Mouse (Mus musculus): Measurements from ENCODE around the gene Epha6. TPM values are rescaled to one million over a fixed set of nuclear protein-coding genes. Genes with fewer than 3 reads are reported as not detected.
"Not testable (repeated sequence)": the region's sequence is repeated elsewhere in the genome, so short reads cannot be mapped to it uniquely, and the experiment has no call there.

The Epha6 gene
- total RNA-seq, 1 experiment from 2014 or later, result not detected

- no peak for ATAC-seq (replicated peaks; ENCODE audit: low read depth, poor library complexity, severe bottlenecking)
Measured at GRCm38 (mm10) chr16:60006857-60007568, 598.3 kb downstream of the Epha6 start.

GRCm38 (mm10) chr16:59969816-59970215 is 635.5 kb downstream of the Epha6 start:
- no peak for ATAC-seq (replicated peaks; ENCODE audit: low read depth, poor library complexity, severe bottlenecking)

GRCm38 (mm10) chr16:59955731-59956130 is 649.6 kb downstream of the Epha6 start:
- no peak for ATAC-seq (replicated peaks; ENCODE audit: low read depth, poor library complexity, severe bottlenecking)

- ATAC-seq (replicated peaks; ENCODE audit: low read depth, poor library complexity, severe bottlenecking), result no peak
Measured at GRCm38 (mm10) chr16:59923696-59924095, 681.6 kb downstream of the Epha6 start.

- no peak for ATAC-seq (replicated peaks; ENCODE audit: low read depth, poor library complexity, severe bottlenecking)
Measured at GRCm38 (mm10) chr16:59880073-59880472, 725.3 kb downstream of the Epha6 start.

GRCm38 (mm10) chr16:59871792-59872191 is 733.5 kb downstream of the Epha6 start:
- ATAC-seq (replicated peaks; ENCODE audit: low read depth, poor library complexity, severe bottlenecking), result no peak

GRCm38 (mm10) chr16:59854160-59854717 is 751.1 kb downstream of the Epha6 start:
- ATAC-seq (replicated peaks; ENCODE audit: low read depth, poor library complexity, severe bottlenecking), result no peak

GRCm38 (mm10) chr16:59852689-59853088 is 752.6 kb downstream of the Epha6 start:
- ATAC-seq (replicated peaks; ENCODE audit: low read depth, poor library complexity, severe bottlenecking), result no peak

- no peak for ATAC-seq (replicated peaks; ENCODE audit: low read depth, poor library complexity, severe bottlenecking)
Measured at GRCm38 (mm10) chr16:59846574-59846973, 758.8 kb downstream of the Epha6 start.

GRCm38 (mm10) chr16:59836778-59837177 is 768.6 kb downstream of the Epha6 start:
- no peak for ATAC-seq (replicated peaks; ENCODE audit: low read depth, poor library complexity, severe bottlenecking)

GRCm38 (mm10) chr16:59836304-59836703 is 769.0 kb downstream of the Epha6 start:
- ATAC-seq (replicated peaks; ENCODE audit: low read depth, poor library complexity, severe bottlenecking), result no peak

GRCm38 (mm10) chr16:59832468-59832867 is 772.9 kb downstream of the Epha6 start:
- ATAC-seq (replicated peaks; ENCODE audit: low read depth, poor library complexity, severe bottlenecking), result no peak

GRCm38 (mm10) chr16:59829655-59830054 is 775.7 kb downstream of the Epha6 start:
- no peak for ATAC-seq (replicated peaks; ENCODE audit: low read depth, poor library complexity, severe bottlenecking)

GRCm38 (mm10) chr16:59799790-59800189 is 805.5 kb downstream of the Epha6 start:
- not testable (repeated sequence) for ATAC-seq (replicated peaks; ENCODE audit: low read depth, poor library complexity, severe bottlenecking)

- no peak for ATAC-seq (replicated peaks; ENCODE audit: low read depth, poor library complexity, severe bottlenecking)
Measured at GRCm38 (mm10) chr16:59772297-59772696, 833.0 kb downstream of the Epha6 start.

- no peak for ATAC-seq (replicated peaks; ENCODE audit: low read depth, poor library complexity, severe bottlenecking)
Measured at GRCm38 (mm10) chr16:59770421-59770820, 834.9 kb downstream of the Epha6 start.

- ATAC-seq (replicated peaks; ENCODE audit: low read depth, poor library complexity, severe bottlenecking), result no peak
Measured at GRCm38 (mm10) chr16:59769936-59770335, 835.4 kb downstream of the Epha6 start.

GRCm38 (mm10) chr16:59760875-59761274 is 844.5 kb downstream of the Epha6 start:
- no peak for ATAC-seq (replicated peaks; ENCODE audit: low read depth, poor library complexity, severe bottlenecking)

GRCm38 (mm10) chr16:59750905-59751304 is 854.4 kb downstream of the Epha6 start:
- ATAC-seq (replicated peaks; ENCODE audit: low read depth, poor library complexity, severe bottlenecking), result no peak

GRCm38 (mm10) chr16:59743669-59744068 is 861.7 kb downstream of the Epha6 start:
- ATAC-seq (replicated peaks; ENCODE audit: low read depth, poor library complexity, severe bottlenecking), result no peak

- ATAC-seq (replicated peaks; ENCODE audit: low read depth, poor library complexity, severe bottlenecking), result no peak
Measured at GRCm38 (mm10) chr16:59715524-59715923, 889.8 kb downstream of the Epha6 start.

- no peak for ATAC-seq (replicated peaks; ENCODE audit: low read depth, poor library complexity, severe bottlenecking)
Measured at GRCm38 (mm10) chr16:59693230-59693629, 912.1 kb downstream of the Epha6 start.
